Mouse (Mus musculus) lung, postnatal 14 days (tissue): ENCODE measurements at regions not wholly inside any gene's neighbourhood (a gene's known extent, or its start where the extent isn't known, plus 50 kb on each side); places are given as distances from the start of the nearest gene placed in this dataset.

ENCODE experiments used
- DNase-seq: peaks from one replicate; pipeline ENCODE4 v3.0.0; 2021

GRCm38 (mm10) chr13:51299047-51299760 lies 109.2 kb upstream of the S1pr3 start:
- no peak for DNase-seq

- no peak for DNase-seq
Measured at GRCm38 (mm10) chr13:51301476-51301875, 107.0 kb upstream of the S1pr3 start.

- DNase-seq, result no peak
Measured at GRCm38 (mm10) chr13:51303112-51303511, 105.3 kb upstream of the S1pr3 start.

GRCm38 (mm10) chr13:51304631-51305030 lies 103.8 kb upstream of the S1pr3 start:
- DNase-seq, result no peak

- DNase-seq, result no peak
Measured at GRCm38 (mm10) chr13:51309446-51309845, 99.0 kb upstream of the S1pr3 start.

- DNase-seq, result no peak
Measured at GRCm38 (mm10) chr13:51310041-51310440, 98.4 kb upstream of the S1pr3 start.

GRCm38 (mm10) chr13:51311679-51312255 lies 96.7 kb upstream of the S1pr3 start:
- DNase-seq, result no peak

- peak; percentile 46 for DNase-seq
Measured at GRCm38 (mm10) chr13:51313129-51313850, 95.1 kb upstream of the S1pr3 start.

GRCm38 (mm10) chr13:51314541-51314977 lies 93.9 kb upstream of the S1pr3 start:
- DNase-seq, result peak; percentile 39

- DNase-seq, result no peak
Measured at GRCm38 (mm10) chr13:51315008-51315778, 93.2 kb upstream of the S1pr3 start.

GRCm38 (mm10) chr13:51315779-51316041 lies 92.7 kb upstream of the S1pr3 start:
- DNase-seq, result no peak

- no peak for DNase-seq
Measured at GRCm38 (mm10) chr13:51323058-51323715, 85.3 kb upstream of the S1pr3 start.

- no peak for DNase-seq
Measured at GRCm38 (mm10) chr13:51324714-51325113, 83.7 kb upstream of the S1pr3 start.

GRCm38 (mm10) chr13:51325298-51325697 lies 83.1 kb upstream of the S1pr3 start:
- no peak for DNase-seq

- no peak for DNase-seq
Measured at GRCm38 (mm10) chr13:51326128-51326527, 82.3 kb upstream of the S1pr3 start.

- DNase-seq, result no peak
Measured at GRCm38 (mm10) chr13:51328131-51328970, 80.1 kb upstream of the S1pr3 start.

GRCm38 (mm10) chr13:51328971-51329346 lies 79.5 kb upstream of the S1pr3 start:
- no peak for DNase-seq

GRCm38 (mm10) chr13:51329717-51330116 lies 78.7 kb upstream of the S1pr3 start:
- DNase-seq, result no peak

GRCm38 (mm10) chr13:51332271-51332670 lies 76.2 kb upstream of the S1pr3 start:
- no peak for DNase-seq

- no peak for DNase-seq
Measured at GRCm38 (mm10) chr13:51333481-51333880, 75.0 kb upstream of the S1pr3 start.

GRCm38 (mm10) chr13:51336726-51337125 lies 71.7 kb upstream of the S1pr3 start:
- no peak for DNase-seq

- DNase-seq, result no peak
Measured at GRCm38 (mm10) chr13:51337931-51338330, 70.5 kb upstream of the S1pr3 start.
